Mouse (Mus musculus): ENCODE data around the gene Myo15.

DNA sequence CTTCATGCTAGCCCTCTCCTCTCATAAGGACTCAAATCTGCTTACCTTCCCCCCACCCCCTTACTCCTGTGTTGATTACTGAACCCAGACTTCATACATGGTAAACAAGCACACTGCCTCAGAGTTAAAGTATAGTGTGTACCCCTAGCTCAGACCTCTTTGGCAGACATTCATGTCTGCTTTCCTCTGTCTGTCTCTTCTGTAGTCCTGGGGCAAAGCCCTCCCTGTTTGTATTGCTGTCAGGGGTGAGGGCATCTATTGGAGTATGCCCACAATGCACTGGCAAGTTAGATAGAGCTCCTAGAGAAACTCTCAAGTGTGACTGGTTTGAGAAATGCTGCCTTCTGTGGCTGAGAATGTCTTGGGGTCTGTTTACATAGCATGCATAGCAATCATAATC lies 84.0 kb downstream of the Myo15 start:
- TF ChIP-seq POLR2A (IDR thresholded peaks at IDR 0.05; ENCODE audit: borderline replicate concordance, low read depth, low read length) (no peak), CTCF (IDR thresholded peaks at IDR 0.05; ENCODE audit: low read depth, low read length) (no peak)
